Mouse (Mus musculus): ENCODE results near the gene F2r.

GRCm38 (mm10) chr13:95637737-95638136 is 19.4 kb upstream of the F2r start:
- TF ChIP-seq CTCF (IDR thresholded peaks at IDR 0.05; ENCODE audit: control insufficient read depth, insufficient read depth, insufficient read length) (no peak), USF1 (IDR thresholded peaks at IDR 0.05; ENCODE audit: low read depth) (no peak), MAX (IDR thresholded peaks at IDR 0.05) (no peak)
